Mouse (Mus musculus): Measurements from ENCODE around the gene Ugt1a1. TPM values are rescaled to one million over a fixed set of nuclear protein-coding genes. Genes with fewer than 3 reads are reported as not detected.

The Ugt1a1 gene
- total RNA-seq, 2 experiments from 2014 or later: not detected

DNA sequence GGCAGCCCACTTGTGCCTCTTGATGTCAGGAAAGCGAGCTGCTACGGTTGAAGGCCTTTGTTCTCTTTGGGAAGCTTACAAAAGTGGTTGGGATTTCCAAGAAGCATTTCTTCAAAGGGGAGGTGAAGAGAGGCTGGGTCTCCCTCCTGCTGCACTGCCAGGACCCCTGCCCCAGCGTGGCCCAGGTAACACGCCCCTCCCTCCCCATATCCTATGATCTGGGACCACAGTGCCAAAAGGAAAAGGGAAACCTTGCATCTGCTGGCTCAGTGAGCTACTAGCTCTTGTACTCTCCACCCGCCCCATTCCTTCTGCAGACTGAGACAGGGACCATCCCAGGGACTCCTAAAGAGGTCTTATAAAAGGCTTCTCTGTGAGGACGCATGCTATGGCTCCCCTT lies 45.9 kb downstream of the Ugt1a1 start:
- no peak for DNase-seq (ENCODE audit: low spot score in 2 of 2)

- DNase-seq (ENCODE audit: low spot score in 2 of 2): no peak
Observed at GRCm38 (mm10) chr1:88258361-88258760, 46.6 kb downstream of the Ugt1a1 start.

- DNase-seq (ENCODE audit: low spot score in 2 of 2): peak in 1 of 2 experiments; percentile 73
Observed at GRCm38 (mm10) chr1:88258881-88259642, 47.3 kb downstream of the Ugt1a1 start.

DNA sequence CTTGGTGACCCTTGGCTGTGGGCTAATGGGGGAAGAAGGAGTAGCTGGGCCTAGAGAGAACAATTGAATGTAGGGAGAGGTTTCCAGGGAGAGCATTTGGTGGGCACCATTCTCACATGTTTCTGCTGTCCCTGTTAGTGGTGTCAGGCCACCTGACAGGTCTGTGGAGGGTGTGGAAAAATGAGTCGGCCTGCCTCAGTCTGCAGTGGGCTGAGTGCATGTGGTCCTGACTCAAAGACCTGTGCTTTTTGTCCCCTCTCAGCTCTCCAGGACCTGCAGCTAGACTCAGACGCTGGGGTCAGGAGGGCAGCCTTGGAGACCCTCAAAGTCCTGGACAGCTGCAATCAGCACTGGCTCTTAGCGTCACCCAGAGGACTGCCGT lies 47.9 kb downstream of the Ugt1a1 start:
- DNase-seq (ENCODE audit: low spot score in 2 of 2): no peak

DNA sequence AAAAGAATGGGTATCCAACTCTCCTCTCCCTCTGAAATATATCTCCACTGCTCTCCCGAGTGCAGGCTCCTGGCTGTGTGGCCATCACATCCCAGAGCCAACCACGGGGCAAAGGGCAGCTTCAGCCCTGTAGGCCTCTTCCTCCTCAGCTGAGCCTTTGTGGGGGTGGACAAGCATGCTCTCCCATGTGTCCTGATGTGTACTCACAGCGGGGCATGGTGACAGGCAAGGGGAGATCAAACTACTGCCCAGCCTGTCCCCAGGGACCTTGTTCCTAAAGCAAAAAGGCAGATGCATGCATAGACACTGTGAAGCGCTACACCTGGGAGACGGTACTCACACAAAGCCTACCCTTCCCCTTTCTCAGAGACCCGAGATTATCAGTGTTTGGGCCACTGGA lies 48.4 kb downstream of the Ugt1a1 start:
- no peak for DNase-seq (ENCODE audit: low spot score in 2 of 2)

GRCm38 (mm10) chr1:88260604-88261377 lies 49.0 kb downstream of the Ugt1a1 start:
- no peak for DNase-seq (ENCODE audit: low spot score in 2 of 2)

DNA sequence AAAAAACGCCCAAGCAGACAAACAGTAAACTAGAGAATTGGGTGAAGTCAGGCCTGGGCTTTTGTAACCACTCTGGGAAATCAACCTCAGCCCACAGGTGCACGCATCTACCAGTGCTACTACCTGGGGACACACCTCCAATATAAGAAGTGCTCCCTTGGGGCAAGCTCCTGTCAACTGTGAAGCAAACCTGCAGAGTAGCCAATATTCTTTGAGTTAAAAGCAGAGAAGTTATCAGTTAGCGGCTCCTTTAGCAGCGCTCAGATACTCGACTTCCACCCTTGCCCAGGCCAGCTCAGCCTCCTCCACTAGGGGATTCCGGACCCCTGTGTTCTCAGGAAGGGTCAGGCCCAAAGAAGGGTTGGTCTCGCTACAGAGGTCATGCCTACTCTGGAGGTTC lies 49.9 kb downstream of the Ugt1a1 start:
- no peak for DNase-seq (ENCODE audit: low spot score in 2 of 2)

- no peak for DNase-seq (ENCODE audit: low spot score in 2 of 2)
Observed at GRCm38 (mm10) chr1:88262255-88262654, 50.5 kb downstream of the Ugt1a1 start.

DNA sequence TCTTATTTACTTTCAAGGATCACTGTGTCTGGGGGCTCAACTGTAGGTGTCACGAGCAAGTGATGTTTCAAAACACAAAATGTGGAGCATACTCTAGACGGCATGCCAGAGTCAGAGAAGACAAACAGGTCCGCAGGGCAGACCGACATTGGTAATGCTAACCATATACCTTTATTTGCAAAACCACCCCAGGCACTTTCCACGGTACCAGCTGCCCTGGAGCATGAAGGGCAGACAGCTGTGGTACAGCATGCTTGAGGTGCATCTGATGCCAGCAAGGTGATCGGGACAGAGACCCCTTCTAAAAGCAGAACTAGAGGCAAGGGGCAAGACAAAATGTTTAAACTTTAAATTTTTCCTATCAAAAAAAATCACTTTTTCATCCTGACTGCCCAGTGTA lies 51.2 kb downstream of the Ugt1a1 start:
- no peak for DNase-seq (ENCODE audit: low spot score in 2 of 2)

GRCm38 (mm10) chr1:88263778-88264177 lies 52.0 kb downstream of the Ugt1a1 start:
- no peak for DNase-seq (ENCODE audit: low spot score in 2 of 2)

DNA sequence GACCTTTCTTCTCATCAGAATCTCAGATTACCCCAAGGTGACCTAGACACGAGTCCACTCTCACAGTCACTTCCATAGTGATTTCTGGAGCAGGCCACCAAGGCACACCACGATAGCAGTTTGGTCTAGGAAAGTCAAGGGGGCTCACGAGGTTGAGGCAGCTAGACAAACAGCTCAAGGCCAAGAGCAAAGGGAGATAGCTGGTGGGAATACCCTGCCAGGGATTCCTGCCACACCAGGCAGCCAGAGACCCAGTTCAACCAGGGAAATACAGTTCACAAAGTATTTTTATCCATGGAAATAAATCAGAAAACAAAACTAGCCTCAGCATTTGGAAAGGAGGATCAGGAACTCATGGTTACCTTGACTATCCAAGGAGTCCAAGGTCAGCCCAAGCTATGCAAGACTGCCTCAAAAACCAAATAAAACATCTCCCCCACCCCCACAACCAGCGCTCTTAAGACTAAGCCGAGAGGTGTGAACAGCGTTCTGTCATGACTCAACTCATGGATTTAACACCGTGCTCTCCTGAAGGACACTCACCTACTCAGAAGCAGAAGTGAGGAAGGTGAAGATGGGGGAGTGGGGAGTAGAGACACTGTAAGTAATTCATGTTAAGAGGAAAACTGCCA lies 52.6 kb downstream of the Ugt1a1 start:
- no peak for DNase-seq (ENCODE audit: low spot score in 2 of 2)

- no peak for DNase-seq (ENCODE audit: low spot score in 2 of 2)
Observed at GRCm38 (mm10) chr1:88264869-88265240, 53.1 kb downstream of the Ugt1a1 start.

DNA sequence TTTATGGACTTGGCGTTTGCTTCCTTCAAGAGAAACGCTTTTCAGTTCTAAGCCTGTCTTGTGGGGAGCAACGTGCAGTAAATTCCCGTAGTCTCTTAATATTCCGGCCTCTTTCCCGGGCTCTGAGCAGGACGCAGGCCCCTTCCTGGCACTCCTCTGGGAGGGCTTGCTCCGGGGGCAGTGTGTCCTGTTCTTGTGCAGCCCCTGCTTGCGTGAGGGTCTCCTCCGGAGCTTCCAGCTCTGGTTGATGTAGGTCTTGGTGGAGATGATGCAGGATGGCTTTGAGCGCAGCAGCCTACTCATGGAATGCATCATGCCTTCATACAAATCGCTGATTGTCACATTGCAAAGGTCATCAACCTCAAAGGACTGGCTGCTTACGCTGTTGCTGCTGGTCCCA lies 54.4 kb downstream of the Ugt1a1 start:
- no peak for DNase-seq (ENCODE audit: low spot score in 2 of 2)

GRCm38 (mm10) chr1:88267489-88267888 lies 55.7 kb downstream of the Ugt1a1 start:
- DNase-seq (ENCODE audit: low spot score in 2 of 2): no peak

- DNase-seq (ENCODE audit: low spot score in 2 of 2): no peak
Observed at GRCm38 (mm10) chr1:88268070-88268469, 56.3 kb downstream of the Ugt1a1 start.

Other genes starting within 250 kb of the Ugt1a1 start
- 10 to 100 TPM; 21.2 to 25.3 TPM for gene Usp40, start 203.4 kb upstream of the Ugt1a1 start, total RNA-seq (2021)
- not detected for gene Ugt1a10, start 156.6 kb upstream of the Ugt1a1 start, total RNA-seq (2021)
- not detected for gene Ugt1a9, start 141.2 kb upstream of the Ugt1a1 start, total RNA-seq (2021)
- not detected for gene Ugt1a8, start 124.1 kb upstream of the Ugt1a1 start, total RNA-seq (2021)
- under 1 TPM; 0.58 to 0.95 TPM for gene Ugt1a7c, start 116.9 kb upstream of the Ugt1a1 start, total RNA-seq (2021)
- gene Ugt1a6b, start 108.7 kb upstream of the Ugt1a1 start, total RNA-seq (2021): under 1 TPM in 1 of 2 experiments, not detected in 1; 0.21 TPM
- under 1 TPM; 0.62 to 0.83 TPM for gene Ugt1a6a, start 77.2 kb upstream of the Ugt1a1 start, total RNA-seq (2021)
- gene Ugt1a5, start 45.9 kb upstream of the Ugt1a1 start, total RNA-seq (2021): not detected
- gene Ugt1a2, start 11.4 kb upstream of the Ugt1a1 start, total RNA-seq (2021): not detected
- 1 to 10 TPM; 1.7 to 3.1 TPM for gene Dnajb3, start 6.2 kb upstream of the Ugt1a1 start, total RNA-seq (2021)
- under 1 TPM; 0.12 to 0.17 TPM for gene Mroh2a, start 15.0 kb downstream of the Ugt1a1 start, total RNA-seq (2021)
- gene Hjurp, start 65.7 kb downstream of the Ugt1a1 start, total RNA-seq (2021): 10 to 100 TPM; 36.0 to 37.2 TPM
- gene Trpm8, start 65.7 kb downstream of the Ugt1a1 start, total RNA-seq (2021): under 1 TPM; 0.25 to 0.57 TPM
- not detected for gene Spp2, start 195.0 kb downstream of the Ugt1a1 start, total RNA-seq (2021)

Data from layer of hippocampus, postnatal 14 days (tissue).